ENCODE assay signal across 8 mouse cellular contexts in genomic region chr4:32915928-32916327, GRCm38 (mm10). TPM values are rescaled to one million over a fixed set of nuclear protein-coding genes. Genes with fewer than 3 reads are reported as not detected.
A peak's percentile ranks its signal among the peaks of the same experiment; 100 is the strongest.
DNase-seq lines count a peak whose midpoint lies in the region; ATAC-seq and TF ChIP-seq lines count a peak whose summit lies in the region.

No protein-coding gene starts in this region.

- intact Hi-C loops in left cerebral cortex, postnatal 4 days (cut with DNase I): no loop called here

- DNase-seq in frontal cortex, postnatal 10 days (ENCODE audit: low spot score in 2 of 2): no peak
- DNase-seq in brain, embryonic 14.5 days (ENCODE audit: low read depth): peak; percentile 75
- DNase-seq in hindbrain, postnatal 0 days (ENCODE audit: low spot score): peak; percentile 57
- DNase-seq in midbrain, embryonic 10.5 days (ENCODE audit: low spot score): peak; percentile 34
- DNase-seq in left cerebral cortex, postnatal 4 days: no peak

- H3K4me3 ChIP-seq in hindbrain, postnatal 0 days (ENCODE audit: low read length): no peak overlapping the region
- no peak overlapping the region for H3K4me3 ChIP-seq in midbrain, embryonic 10.5 days

- TF ChIP-seq POLR2A in brain, embryonic 14.5 days (IDR thresholded peaks at IDR 0.05; ENCODE audit: borderline replicate concordance, extremely low read depth, insufficient read depth, insufficient read length, poor library complexity, severe bottlenecking): no peak

- peak; percentile 27; the same call in 1 of the 2 replicates for ATAC-seq in frontal cortex, adult (ENCODE audit: low TSS enrichment)
- peak; percentile 71 for ATAC-seq in hindbrain, postnatal 0 days
- no peak for ATAC-seq in activated CD4-positive, CD25-positive, alpha-beta regulatory T cell, adult 4 months
- no peak for ATAC-seq in megakaryocyte progenitor cell, adult 5-6 weeks (replicated peaks; ENCODE audit: poor library complexity)

- no peaks in the 10 kb centered on the region for H3K36me3 ChIP-seq in hindbrain, postnatal 0 days (ENCODE audit: insufficient read depth, low read length)
- peaks cover 10% of the 10 kb centered on the region for H3K36me3 ChIP-seq in midbrain, embryonic 10.5 days

- no peak overlapping the region for H3K4me2 ChIP-seq in hindbrain, postnatal 0 days (ENCODE audit: low read depth, low read length)

- H3K9ac ChIP-seq in hindbrain, postnatal 0 days (replicated peaks; ENCODE audit: low read length): no peak overlapping the region

- H3K9me3 ChIP-seq in hindbrain, postnatal 0 days (ENCODE audit: low read length): no peaks in the 10 kb centered on the region
- no peaks in the 10 kb centered on the region for H3K9me3 ChIP-seq in midbrain, embryonic 10.5 days (replicated peaks)

- peaks cover 3% of the 10 kb centered on the region; the same call in 1 of the 2 replicates for H3K4me1 ChIP-seq in hindbrain, postnatal 0 days (ENCODE audit: insufficient read depth, low read length)
- H3K4me1 ChIP-seq in midbrain, embryonic 10.5 days: peaks cover 59% of the 10 kb centered on the region

- TF ChIP-seq CTCF in brain, embryonic 14.5 days (IDR thresholded peaks at IDR 0.05; ENCODE audit: borderline replicate concordance, extremely low read depth, insufficient read depth, insufficient read length): no peak
- TF ChIP-seq CTCF in hindbrain, postnatal 0 days (IDR thresholded peaks at IDR 0.05; ENCODE audit: low read depth): no peak

- H3K27ac ChIP-seq in hindbrain, postnatal 0 days: no peak overlapping the region
- peak overlapping the region; percentile 67 for H3K27ac ChIP-seq in midbrain, embryonic 10.5 days (replicated peaks)

- H3K27me3 ChIP-seq in hindbrain, postnatal 0 days (ENCODE audit: insufficient read depth, low read length): no peaks in the 10 kb centered on the region
- no peaks in the 10 kb centered on the region for H3K27me3 ChIP-seq in midbrain, embryonic 10.5 days (ENCODE audit: low read depth, poor library complexity, severe bottlenecking)

- WGBS in hindbrain, postnatal 0 days: 20% methylated on average over 8 of the region's 8 CpGs
- 45% methylated on average over 8 of the region's 8 CpGs for WGBS in midbrain, embryonic 10.5 days

RNA-seq across cellular contexts. Expression of gene Ankrd6, which starts 34.7 kb away (rescaled TPM):
- polyA plus RNA-seq in brain, embryonic 14.5 days (2012; rRNA removed): 11.6 and 19.1 TPM in 2 replicates
- total RNA-seq in hindbrain, postnatal 0 days (2014; rRNA removed): 26.5 and 32.3 TPM in 2 replicates
- polyA plus RNA-seq in hindbrain, postnatal 0 days (2015; fragmentation: Nextera tagmentation; extraction: Ambion mirVana): 17.3 and 18.3 TPM in 2 replicates
- polyA plus RNA-seq in midbrain, embryonic 10.5 days (2016; fragmentation: Nextera tagmentation; extraction: Ambion mirVana): 23.7 and 32.0 TPM in 2 replicates
- 1 to 10 TPM in 1 of 2 experiments, under 1 TPM in 1; 0.99 to 1.4 TPM for polyA plus RNA-seq in activated CD4-positive, CD25-positive, alpha-beta regulatory T cell, adult 4 months (2017; shearing (Covaris generic))
- 0.59 and 0.76 TPM in 2 replicates for total RNA-seq in megakaryocyte progenitor cell, adult 5-6 weeks (2015)
- 0.92 and 0.95 TPM in 2 replicates for total RNA-seq in megakaryocyte progenitor cell, adult 5-6 weeks (2017)
- 10 to 100 TPM; 29.7 to 32.8 TPM for total RNA-seq in left cerebral cortex, postnatal 4 days (2021)

Comparison
In these comparisons a context has a peak if more than half of its experiments do, and no peak if none do; other contexts are left out.
1. ATAC-seq: peak in frontal cortex, adult (single experiment) and hindbrain, postnatal 0 days (single experiment); none in activated CD4-positive, CD25-positive, alpha-beta regulatory T cell, adult 4 months (single experiment) and megakaryocyte progenitor cell, adult 5-6 weeks (single experiment).
2. DNase-seq: peak in brain, embryonic 14.5 days (single experiment), hindbrain, postnatal 0 days (single experiment) and midbrain, embryonic 10.5 days (single experiment); none in frontal cortex, postnatal 10 days (0 of 2) and left cerebral cortex, postnatal 4 days (single experiment).